Mouse (Mus musculus) heart, embryonic 14.5 days (tissue): ENCODE measurements around the gene Strip1. TPM values are rescaled to one million over a fixed set of nuclear protein-coding genes. Genes with fewer than 3 reads are reported as not detected.

Experiments used
- ATAC-seq: fragments of 200-750 bp; cut with Nextera tagmentation; 2 replicates; pipeline ENCODE4 v1.8.0; 2017; ENCODE audit warnings: low read depth, moderate TSS enrichment; ENCODE audit not compliant: insufficient number of reproducible peaks, insufficient read depth, low FRiP score
- H3K27ac ChIP-seq, 2 experiments: fragments of 200-500 bp in 1 of 2; fragments of 300-500 bp in 1 of 2; sonication (generic) in 1 of 2; replicated peaks in 1 of 2; 2 replicates each; pipeline ENCODE4 v1.5.1; 2012 to 2014; ENCODE audit warnings: low read depth in 2 of 2, low read length in 2 of 2, control low read depth in 1 of 2, mild to moderate bottlenecking in 1 of 2, mixed read lengths in 1 of 2; ENCODE audit not compliant: control insufficient read depth in 1 of 2, insufficient read depth in 1 of 2
- H3K27me3 ChIP-seq: fragments of 300-500 bp; sonication (generic); 2 replicates; pipeline ENCODE4 v1.6.1; 2014; ENCODE audit warnings: mild to moderate bottlenecking, low read length, control low read depth; ENCODE audit not compliant: control insufficient read depth, insufficient read depth
- H3K36me3 ChIP-seq: fragments of 300-500 bp; sonication (generic); 2 replicates; pipeline ENCODE4 v1.6.1; 2014; ENCODE audit warnings: mild to moderate bottlenecking, control low read depth, low read length, mixed read lengths; ENCODE audit not compliant: control insufficient read depth, insufficient read depth
- H3K4me1 ChIP-seq, 2 experiments: fragments of 200-500 bp in 1 of 2; fragments of 300-500 bp in 1 of 2; sonication (generic) in 1 of 2; 2 replicates each; pipeline ENCODE4 v1.6.1; 2012 to 2014; ENCODE audit warnings: low read length in 2 of 2, control low read depth in 1 of 2, mixed read lengths in 1 of 2; ENCODE audit not compliant: control insufficient read depth in 2 of 2, insufficient read depth in 2 of 2
- H3K4me2 ChIP-seq: fragments of 300-500 bp; sonication (generic); 2 replicates; pipeline ENCODE4 v1.6.1; 2014; ENCODE audit warnings: mild to moderate bottlenecking, low read length
- H3K4me3 ChIP-seq, 2 experiments: fragments of 200-500 bp in 1 of 2; fragments of 300-500 bp in 1 of 2; sonication (generic) in 1 of 2; 2 replicates each; pipeline ENCODE4 v1.5.1; 2012 to 2014; ENCODE audit warnings: low read length in 2 of 2, mild to moderate bottlenecking in 2 of 2, control low read depth in 1 of 2, low read depth in 1 of 2, moderate library complexity in 1 of 2; ENCODE audit not compliant: control insufficient read depth in 1 of 2, insufficient read depth in 1 of 2
- H3K9ac ChIP-seq: fragments of 300-500 bp; sonication (generic); 2 replicates; pipeline ENCODE4 v1.6.1; 2014; ENCODE audit warnings: mild to moderate bottlenecking, low read length
- H3K9me3 ChIP-seq: fragments of 300-500 bp; sonication (generic); 2 replicates; pipeline ENCODE4 v1.6.1; 2016; ENCODE audit warnings: low read length, control low read depth; ENCODE audit not compliant: control insufficient read depth
- WGBS: fragments of 180-500 bp; shearing (Covaris S2); extraction: QIAGEN DNeasy Blood & Tissue Kit; methylation state at CpG from one replicate; pipeline ENCODE4 v1.1.7; 2014; 5-methylcytosine and 5-hydroxymethylcytosine counted together
- polyA plus RNA-seq: library from polyadenylated mRNA; unstranded; fragments of >200 nt; fragmentation: Nextera tagmentation; extraction: Ambion mirVana; gene quantifications from 2 replicates; pipeline ENCODE4 v1.2.1, GENCODE M21; 2014

The Strip1 gene
- polyA plus RNA-seq, 1 experiment from 2014 or later = 40.3 TPM

DNA sequence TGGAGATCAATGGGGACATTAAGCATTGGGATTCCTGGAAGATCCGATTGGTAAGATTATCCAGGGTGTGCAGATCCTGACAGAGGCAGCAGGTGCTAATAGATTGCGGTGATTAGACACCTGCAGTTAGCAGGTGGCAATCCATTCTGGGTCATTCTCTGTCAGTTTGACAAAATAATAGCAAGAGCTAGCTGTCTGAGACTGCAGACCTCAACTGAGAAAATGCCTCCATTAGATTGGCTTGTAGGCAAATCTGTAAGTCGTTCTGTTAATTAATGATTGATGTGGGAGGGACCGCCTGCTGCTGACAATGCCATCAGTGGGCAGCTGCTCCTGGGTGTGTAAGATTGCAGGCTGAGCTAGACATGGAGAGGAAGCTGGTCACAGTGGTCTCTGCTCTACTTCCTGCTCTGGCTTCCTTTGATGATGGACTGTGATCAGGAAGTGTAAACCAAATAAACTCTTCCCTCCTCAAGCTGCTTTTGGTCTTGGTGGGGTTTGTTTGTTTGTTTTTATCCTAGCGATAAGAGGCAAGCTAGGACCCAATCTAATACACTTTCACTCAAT lies 6.2 kb upstream of the Strip1 start:
- H3K9ac ChIP-seq = no peak overlapping the region
- H3K36me3 ChIP-seq = no peaks in the 10 kb centered on the region
- no peak for ATAC-seq
- H3K4me1 ChIP-seq = peaks cover 0 to 3% of the 10 kb centered on the region in 2 experiments; a peak in 1 of 4 replicates
- H3K27ac ChIP-seq = no peak overlapping the region
- no peak overlapping the region for H3K4me3 ChIP-seq
- WGBS = 65% methylated on average over 5 of the region's 5 CpGs
- no peaks in the 10 kb centered on the region for H3K27me3 ChIP-seq
- H3K9me3 ChIP-seq = no peaks in the 10 kb centered on the region
- no peak overlapping the region for H3K4me2 ChIP-seq

DNA sequence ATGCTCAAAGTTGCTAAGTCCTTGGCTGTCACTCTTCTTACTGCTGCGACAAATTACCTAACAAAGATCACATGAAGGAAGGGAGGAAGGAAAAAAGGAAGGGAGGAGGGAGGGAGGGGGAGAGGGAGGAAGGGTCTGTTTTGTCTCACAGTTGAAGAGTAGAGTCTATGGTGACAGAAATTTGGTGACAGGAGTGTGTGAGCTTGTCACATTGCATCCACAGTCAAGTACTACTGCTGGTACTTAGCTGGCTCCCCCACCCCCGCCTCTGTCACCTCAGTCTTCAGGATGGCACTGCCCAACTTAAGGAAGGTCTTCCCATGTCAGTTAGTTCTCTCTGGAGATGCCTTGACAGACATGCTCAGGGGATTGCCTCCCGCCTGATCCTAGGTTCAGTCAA lies 4.7 kb upstream of the Strip1 start:
- Histone ChIP-seq H3K4me3 (no peak overlapping the region), H3K9ac (no peak overlapping the region), H3K9me3 (no peaks in the 10 kb centered on the region), H3K27me3 (no peaks in the 10 kb centered on the region), H3K27ac (no peak overlapping the region), H3K4me2 (no peak overlapping the region), H3K36me3 (no peaks in the 10 kb centered on the region), H3K4me1 (peaks cover 0 to 5% of the 10 kb centered on the region in 2 experiments; a peak in 1 of 4 replicates)
- 58% methylated on average over 3 of the region's 3 CpGs for WGBS
- no peak for ATAC-seq

DNA sequence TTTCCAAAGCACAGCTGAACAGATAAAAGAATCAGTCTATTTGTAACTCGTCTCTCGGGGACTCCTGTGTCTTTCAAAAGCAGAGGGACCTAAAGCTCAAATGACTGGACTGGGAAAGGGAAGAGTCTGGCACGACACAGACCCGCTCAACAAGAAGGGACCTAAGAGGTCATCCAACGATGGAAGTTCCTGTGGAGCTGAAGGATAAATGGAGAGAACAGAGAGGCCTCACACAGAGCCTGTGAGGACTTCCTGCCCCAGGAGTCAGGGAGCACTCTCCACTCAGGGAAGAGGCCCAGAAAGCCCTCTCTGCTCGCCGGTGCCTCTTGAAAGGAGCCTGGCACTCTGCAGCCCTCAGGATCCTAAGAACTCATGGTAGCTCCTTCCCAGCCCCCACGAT lies 4.3 kb upstream of the Strip1 start:
- H3K27ac ChIP-seq = no peak overlapping the region
- no peak for ATAC-seq
- H3K4me3 ChIP-seq = no peak overlapping the region
- WGBS = 36% methylated on average over 8 of the region's 8 CpGs
- H3K27me3 ChIP-seq = no peaks in the 10 kb centered on the region
- peaks cover 0 to 5% of the 10 kb centered on the region in 2 experiments; a peak in 1 of 4 replicates for H3K4me1 ChIP-seq
- H3K36me3 ChIP-seq = no peaks in the 10 kb centered on the region
- no peak overlapping the region for H3K4me2 ChIP-seq
- no peak overlapping the region for H3K9ac ChIP-seq
- no peaks in the 10 kb centered on the region for H3K9me3 ChIP-seq

DNA sequence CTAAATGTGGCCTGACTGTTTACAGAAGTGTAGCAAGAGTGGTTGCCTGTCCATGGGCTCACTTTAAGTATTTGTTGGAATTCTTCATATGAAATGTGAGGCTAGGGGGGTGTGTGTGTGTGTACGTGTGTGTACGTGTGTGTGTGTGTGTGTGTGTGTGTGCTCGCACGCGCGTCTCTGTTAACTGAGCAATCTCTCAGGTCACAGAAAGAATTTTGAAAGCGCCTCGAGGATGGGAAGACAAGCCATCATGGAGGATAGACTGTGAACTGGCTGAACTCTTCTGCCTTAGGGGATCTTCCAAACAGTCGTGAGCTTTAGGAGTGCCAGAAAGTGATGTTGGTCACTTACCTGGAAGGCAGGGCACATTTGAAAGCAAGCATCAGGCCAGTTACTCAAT lies 2.4 kb upstream of the Strip1 start:
- Histone ChIP-seq H3K27ac (no peak overlapping the region), H3K4me1 (peaks cover 7 to 9% of the 10 kb centered on the region in 2 experiments; a peak in 3 of 4 replicates), H3K9me3 (no peaks in the 10 kb centered on the region), H3K4me3 (no peak overlapping the region), H3K4me2 (no peak overlapping the region), H3K36me3 (peaks cover 5% of the 10 kb centered on the region; the same call in 1 of the 2 replicates), H3K27me3 (no peaks in the 10 kb centered on the region), H3K9ac (no peak overlapping the region)
- ATAC-seq = no peak
- 89% methylated on average over 9 of the region's 9 CpGs for WGBS

DNA sequence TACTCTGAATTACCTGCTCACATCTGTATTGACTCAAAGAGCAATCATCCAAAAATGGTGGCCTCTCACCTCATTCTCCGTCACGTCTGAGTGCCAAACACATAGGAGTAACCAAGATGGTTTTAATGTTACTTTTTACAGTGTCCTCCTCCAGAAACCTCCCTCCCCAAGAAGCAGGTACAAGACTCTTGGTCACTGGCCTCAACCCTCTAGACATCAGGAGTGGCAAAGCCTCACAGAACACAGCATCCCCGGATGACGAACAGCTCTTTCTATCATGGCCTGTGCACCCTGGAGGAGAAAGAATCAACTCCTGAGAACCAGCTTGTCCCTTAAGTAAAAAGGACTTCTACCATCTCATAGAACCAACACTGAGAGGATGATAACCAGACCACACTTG lies 1.3 kb upstream of the Strip1 start:
- WGBS = 95% methylated on average over 4 of the region's 4 CpGs

DNA sequence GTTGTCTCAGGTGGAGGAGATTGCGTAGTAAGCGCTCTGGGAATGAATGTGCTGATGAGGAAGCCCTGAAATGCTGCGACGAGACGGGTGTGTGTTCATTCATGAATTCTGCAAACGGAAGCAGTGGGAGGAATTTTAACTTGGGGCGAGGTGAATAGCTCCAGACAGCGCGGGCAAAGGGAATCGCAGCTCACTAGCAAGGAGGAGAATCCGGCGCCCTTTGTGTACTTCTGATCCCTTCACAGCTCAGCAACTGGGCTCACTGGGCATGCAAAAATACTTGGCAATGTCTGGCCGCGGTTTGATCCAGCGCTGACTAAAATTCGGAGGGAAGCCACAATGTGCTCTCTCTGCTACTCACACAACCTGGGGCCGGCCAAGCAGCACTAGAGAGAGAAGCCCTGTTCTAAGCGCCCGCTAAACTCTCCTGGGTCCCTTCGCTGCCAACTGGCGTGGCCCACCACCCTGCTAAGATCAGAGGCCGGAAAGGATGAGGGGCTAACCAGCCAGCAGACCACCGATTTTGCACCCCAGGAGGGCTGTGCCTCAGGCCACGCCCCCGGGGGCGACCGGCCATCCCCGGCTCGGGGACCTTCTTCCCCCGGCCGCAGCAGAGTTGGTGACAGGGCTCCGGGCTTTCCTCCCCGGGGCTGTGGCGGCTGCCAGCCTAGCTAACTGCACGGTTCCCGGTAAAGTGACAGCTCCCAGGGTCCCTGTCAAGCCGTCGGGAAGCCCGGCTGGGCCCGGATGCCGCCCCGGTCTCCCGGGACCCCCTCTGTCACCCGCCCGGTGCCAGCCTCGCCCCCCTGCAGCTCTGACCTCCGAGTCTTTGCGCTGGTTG lies 592 bp downstream of the Strip1 start, which contains the start of gene Gm10961:
Gene Gm10961, plus strand, starts transcription at position 641 of the 841 bp plus-strand sequence.
- ATAC-seq = peak; percentile 57
- H3K9me3 ChIP-seq = no peaks in the 10 kb centered on the region
- H3K27me3 ChIP-seq = no peaks in the 10 kb centered on the region
- H3K27ac ChIP-seq = peak within 1 kb of the TSS; percentile 94 to 96
- peak within 1 kb of the TSS; percentile 98 for H3K9ac ChIP-seq
- peak within 1 kb of the TSS; percentile 87 for H3K4me2 ChIP-seq
- peaks cover 5 to 9% of the 10 kb centered on the region in 2 experiments; a peak in 3 of 4 replicates for H3K4me1 ChIP-seq
- H3K4me3 ChIP-seq = peak within 1 kb of the TSS; percentile 87 to 100
- under 1% methylated on average over 48 of the region's 48 CpGs for WGBS
- peaks cover 35% of the 10 kb centered on the region for H3K36me3 ChIP-seq

More for the DNA sequence above, 1.3 kb upstream of the Strip1 start:
- H3K4me3 ChIP-seq = no peak overlapping the region
- H3K4me1 ChIP-seq = peaks cover 7 to 9% of the 10 kb centered on the region in 2 experiments; a peak in 3 of 4 replicates
- no peak for ATAC-seq
- no peak overlapping the region for H3K9ac ChIP-seq
- no peaks in the 10 kb centered on the region for H3K9me3 ChIP-seq
- H3K27me3 ChIP-seq = no peaks in the 10 kb centered on the region
- H3K4me2 ChIP-seq = no peak overlapping the region
- H3K27ac ChIP-seq = no peak overlapping the region
- peaks cover 16% of the 10 kb centered on the region for H3K36me3 ChIP-seq

DNA sequence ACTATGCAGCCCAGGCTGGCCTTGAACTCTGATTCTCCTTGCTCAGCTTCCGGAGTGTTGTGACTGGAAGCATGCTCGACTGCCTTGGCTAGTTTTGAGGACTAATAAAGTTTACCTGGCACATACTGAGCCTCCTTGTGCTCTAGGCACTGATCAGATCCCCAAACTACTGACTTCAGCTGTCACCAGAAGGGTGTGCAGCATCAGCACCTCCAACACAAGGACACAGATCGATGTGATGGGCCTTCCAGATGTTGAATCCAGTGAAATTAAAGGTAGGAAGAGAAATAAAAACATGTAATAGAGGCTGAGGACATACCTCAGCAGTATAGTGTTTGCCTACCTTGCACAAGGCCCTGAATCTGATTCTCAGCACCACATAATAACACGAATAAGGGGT lies 2.1 kb downstream of the Strip1 start:
- H3K4me2 ChIP-seq = no peak overlapping the region
- peaks cover 50% of the 10 kb centered on the region for H3K36me3 ChIP-seq
- 95% methylated on average over 4 of the region's 4 CpGs for WGBS
- H3K9me3 ChIP-seq = no peaks in the 10 kb centered on the region
- peaks cover 4 to 9% of the 10 kb centered on the region in 2 experiments; a peak in 3 of 4 replicates for H3K4me1 ChIP-seq
- no peak overlapping the region for H3K4me3 ChIP-seq
- no peaks in the 10 kb centered on the region for H3K27me3 ChIP-seq
- ATAC-seq = no peak
- H3K9ac ChIP-seq = no peak overlapping the region
- H3K27ac ChIP-seq = no peak overlapping the region
